Mouse (Mus musculus) adrenal gland, adult 18-20 months (tissue): ENCODE measurements at regions not wholly inside any gene's neighbourhood (a gene's known extent, or its start where the extent isn't known, plus 50 kb on each side); places are given as distances from the start of the nearest gene placed in this dataset.

Source experiments
- DNase-seq, 2 experiments: peaks; one replicate each; pipeline ENCODE4 v3.0.0; 2021 to 2022; ENCODE audit warnings: low spot score in 2 of 2

- no peak for DNase-seq
Measured at GRCm38 (mm10) chr6:100107066-100107465, 180.2 kb downstream of the Rybp start.

- DNase-seq: no peak
Measured at GRCm38 (mm10) chr6:100100565-100101133, 186.6 kb downstream of the Rybp start.

GRCm38 (mm10) chr6:100096393-100097125, 190.7 kb downstream of the Rybp start:
- no peak for DNase-seq

- DNase-seq: no peak
Measured at GRCm38 (mm10) chr6:100094653-100095217, 192.6 kb downstream of the Rybp start.

GRCm38 (mm10) chr6:100092870-100093269, 194.4 kb downstream of the Rybp start:
- no peak for DNase-seq

GRCm38 (mm10) chr6:100091815-100092214, 195.5 kb downstream of the Rybp start:
- no peak for DNase-seq

- no peak for DNase-seq
Measured at GRCm38 (mm10) chr6:100088576-100088975, 198.7 kb downstream of the Rybp start.

GRCm38 (mm10) chr6:100086807-100087206, 200.5 kb downstream of the Rybp start:
- DNase-seq: no peak

GRCm38 (mm10) chr6:100085981-100086380, 201.3 kb downstream of the Rybp start:
- no peak for DNase-seq

- DNase-seq: no peak
Measured at GRCm38 (mm10) chr6:100083868-100084477, 203.3 kb downstream of the Rybp start.

GRCm38 (mm10) chr6:100083127-100083526, 204.2 kb downstream of the Rybp start:
- DNase-seq: no peak

GRCm38 (mm10) chr6:100074672-100075335, 212.5 kb downstream of the Rybp start:
- peak; percentile 39 to 43 for DNase-seq

GRCm38 (mm10) chr6:100072261-100072968, 214.9 kb downstream of the Rybp start:
- DNase-seq: no peak

- no peak for DNase-seq
Measured at GRCm38 (mm10) chr6:100069151-100069550, 218.1 kb downstream of the Rybp start.

- DNase-seq: no peak
Measured at GRCm38 (mm10) chr6:100067273-100067672, 220.0 kb downstream of the Rybp start.

- DNase-seq: no peak
Measured at GRCm38 (mm10) chr6:100065586-100065985, 221.7 kb downstream of the Rybp start.

GRCm38 (mm10) chr6:100062961-100063360, 224.3 kb downstream of the Rybp start:
- no peak for DNase-seq

- peak; percentile 5 to 40 for DNase-seq
Measured at GRCm38 (mm10) chr6:100059803-100060202, 227.5 kb downstream of the Rybp start.

- DNase-seq: no peak
Measured at GRCm38 (mm10) chr6:100055980-100056379, 231.3 kb downstream of the Rybp start.

GRCm38 (mm10) chr6:100052955-100053795, 234.1 kb downstream of the Rybp start:
- no peak for DNase-seq
